Mouse (Mus musculus) neural tube, embryonic 14.5 days (tissue): ENCODE data around the gene Tgm3. TPM values are rescaled to one million over a fixed set of nuclear protein-coding genes. Genes with fewer than 3 reads are reported as not detected.

Experiments used
- ATAC-seq: fragments of 200-750 bp; cut with Nextera tagmentation; 2 replicates; pipeline ENCODE4 v1.8.0; 2017; ENCODE audit warnings: low read depth, mild to moderate bottlenecking, moderate TSS enrichment, moderate library complexity
- H3K27ac ChIP-seq: fragments of 300-500 bp; sonication (generic); 2 replicates; pipeline ENCODE4 v1.5.1; 2014; ENCODE audit warnings: low read depth, mild to moderate bottlenecking, control low read depth, low read length, moderate library complexity, mixed read lengths
- H3K27me3 ChIP-seq: fragments of 300-500 bp; sonication (generic); 2 replicates; pipeline ENCODE4 v1.6.1; 2014; ENCODE audit warnings: low read length; ENCODE audit not compliant: control insufficient read depth, insufficient read depth
- H3K36me3 ChIP-seq: fragments of 300-500 bp; sonication (generic); 2 replicates; pipeline ENCODE4 v1.6.1; 2014; ENCODE audit warnings: low read length, mixed read lengths; ENCODE audit not compliant: control insufficient read depth, insufficient read depth
- H3K4me1 ChIP-seq: fragments of 300-500 bp; sonication (generic); 2 replicates; pipeline ENCODE4 v1.6.1; 2014; ENCODE audit warnings: low read length; ENCODE audit not compliant: control insufficient read depth, insufficient read depth
- H3K4me2 ChIP-seq: fragments of 300-500 bp; sonication (generic); 2 replicates; pipeline ENCODE4 v1.6.1; 2014; ENCODE audit warnings: mild to moderate bottlenecking, low read depth, low read length, control low read depth
- H3K4me3 ChIP-seq: fragments of 300-500 bp; sonication (generic); 2 replicates; pipeline ENCODE4 v1.5.1; 2014; ENCODE audit warnings: low read depth, low read length, control low read depth, mixed read lengths
- H3K9ac ChIP-seq: fragments of 300-500 bp; sonication (generic); replicated peaks from 2 replicates; pipeline ENCODE4 v1.6.1; 2014; ENCODE audit warnings: low read depth, mild to moderate bottlenecking, control low read depth, low read length, mixed read lengths
- H3K9me3 ChIP-seq: fragments of 300-500 bp; sonication (generic); 2 replicates; pipeline ENCODE4 v1.6.1; 2016; ENCODE audit warnings: low read length; ENCODE audit not compliant: control insufficient read depth
- WGBS: fragments of 180-500 bp; shearing (Covaris S2); extraction: QIAGEN DNeasy Blood & Tissue Kit; methylation state at CpG from one replicate; pipeline ENCODE4 v1.1.7; 2014; 5-methylcytosine and 5-hydroxymethylcytosine counted together
- microRNA-seq: library from miRNA; unstranded; fragments of <30 nt; microRNA quantifications from one replicate; pipeline ENCODE4, GENCODE M21; 2016
- polyA plus RNA-seq: library from polyadenylated mRNA; unstranded; fragments of >200 nt; fragmentation: Nextera tagmentation; extraction: Ambion mirVana; gene quantifications from 2 replicates; pipeline ENCODE4 v1.2.1, GENCODE M21; 2014

Gene Tgm3
- polyA plus RNA-seq, 1 experiment from 2014 or later, result 0.04 TPM

DNA sequence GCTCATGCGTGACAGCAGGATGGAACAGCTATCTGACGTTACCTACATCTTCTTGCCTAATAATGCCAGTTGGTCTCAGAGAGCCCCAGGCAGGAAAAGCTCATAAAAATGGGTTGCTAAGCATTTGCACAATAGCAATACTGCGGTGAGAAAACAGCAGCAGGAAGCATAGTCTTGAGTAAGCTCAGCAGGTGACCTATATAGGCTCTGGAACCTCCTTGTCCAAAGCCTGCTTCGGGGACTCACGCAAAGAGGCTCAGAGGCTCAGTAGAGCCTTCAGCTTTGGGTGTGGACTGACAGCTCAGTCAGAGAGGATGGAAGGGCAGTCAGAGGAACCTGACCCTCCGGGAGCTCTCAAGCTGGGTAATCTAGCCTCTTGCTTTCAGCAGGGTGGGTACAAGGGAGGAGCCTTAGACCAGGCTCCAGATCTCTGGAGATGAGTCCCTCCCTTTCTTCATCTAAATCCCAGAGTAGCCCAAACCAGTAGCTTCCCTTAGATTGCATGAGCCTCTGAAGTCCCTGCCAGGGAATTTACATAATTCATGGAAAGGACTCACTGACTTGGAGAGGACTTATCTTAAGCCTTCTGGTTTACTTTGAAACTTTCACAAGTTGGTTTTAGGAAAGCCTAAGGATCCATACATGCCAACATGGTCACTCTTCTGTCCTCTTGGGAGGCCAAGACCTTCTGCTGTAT is 28.2 kb downstream of the Tgm3 start:
- Histone ChIP-seq H3K4me1 (no peaks in the 10 kb centered on the region), H3K27ac (no peak overlapping the region), H3K4me3 (no peak overlapping the region), H3K9me3 (no peaks in the 10 kb centered on the region), H3K9ac (no peak overlapping the region), H3K36me3 (no peaks in the 10 kb centered on the region), H3K27me3 (no peaks in the 10 kb centered on the region), H3K4me2 (no peak overlapping the region)
- 65% methylated on average over 6 of the region's 6 CpGs for WGBS
- no peak for ATAC-seq

DNA sequence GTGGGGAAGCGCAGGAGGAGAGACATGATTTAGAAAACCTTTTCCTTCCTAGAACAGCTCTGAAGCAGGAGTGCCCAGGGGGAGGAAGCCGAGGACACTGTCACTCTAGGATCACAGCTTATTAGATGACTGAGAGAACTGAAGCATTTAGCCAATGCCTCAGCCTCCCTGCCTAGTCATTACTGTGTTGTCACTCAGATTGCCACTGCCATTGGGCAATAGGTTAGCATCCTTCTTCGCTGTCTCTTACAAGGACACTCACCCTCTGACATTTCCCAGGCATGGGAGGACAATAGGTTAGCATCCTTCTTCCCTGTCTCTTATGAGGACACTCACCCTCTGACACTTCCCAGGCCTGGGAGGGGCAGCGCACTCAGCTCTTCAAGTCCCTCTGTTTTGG is 31.7 kb downstream of the Tgm3 start:
- Histone ChIP-seq H3K36me3 (no peaks in the 10 kb centered on the region), H3K27ac (no peak overlapping the region), H3K4me3 (no peak overlapping the region), H3K4me2 (no peak overlapping the region), H3K4me1 (no peaks in the 10 kb centered on the region), H3K27me3 (no peaks in the 10 kb centered on the region), H3K9me3 (no peaks in the 10 kb centered on the region), H3K9ac (no peak overlapping the region)
- ATAC-seq, result no peak
- 96% methylated on average over 4 of the region's 4 CpGs for WGBS

DNA sequence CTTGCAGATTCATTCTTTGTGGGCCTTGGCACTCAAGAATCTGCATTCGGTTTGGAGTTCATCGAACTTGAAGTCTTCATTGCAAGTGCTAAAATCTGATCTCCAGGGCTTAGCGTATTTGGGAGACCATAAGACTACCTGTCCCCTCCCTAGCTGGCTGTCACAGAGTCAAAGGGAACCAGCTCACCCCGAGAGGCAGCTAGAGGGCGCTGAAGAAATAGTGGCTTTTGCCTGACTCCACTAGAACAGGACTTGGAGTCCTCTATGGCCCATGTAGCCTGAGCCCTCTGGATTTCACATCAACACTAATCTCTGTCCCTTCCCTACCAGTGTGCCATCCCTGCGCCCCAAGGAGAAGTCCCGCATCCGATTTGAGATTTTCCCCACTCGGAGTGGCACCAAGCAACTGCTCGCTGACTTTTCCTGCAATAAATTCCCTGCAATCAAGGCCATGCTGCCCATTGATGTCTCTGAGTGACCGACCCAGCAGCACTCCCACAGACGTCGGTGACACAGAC is 35.8 kb downstream of the Tgm3 start:
- H3K4me3 ChIP-seq, result no peak overlapping the region
- 73% methylated on average over 13 of the region's 13 CpGs for WGBS
- H3K36me3 ChIP-seq, result no peaks in the 10 kb centered on the region
- H3K27me3 ChIP-seq, result no peaks in the 10 kb centered on the region
- H3K27ac ChIP-seq, result no peak overlapping the region
- no peak overlapping the region for H3K9ac ChIP-seq
- ATAC-seq, result no peak
- H3K4me2 ChIP-seq, result no peak overlapping the region
- H3K4me1 ChIP-seq, result no peaks in the 10 kb centered on the region
- no peaks in the 10 kb centered on the region for H3K9me3 ChIP-seq

DNA sequence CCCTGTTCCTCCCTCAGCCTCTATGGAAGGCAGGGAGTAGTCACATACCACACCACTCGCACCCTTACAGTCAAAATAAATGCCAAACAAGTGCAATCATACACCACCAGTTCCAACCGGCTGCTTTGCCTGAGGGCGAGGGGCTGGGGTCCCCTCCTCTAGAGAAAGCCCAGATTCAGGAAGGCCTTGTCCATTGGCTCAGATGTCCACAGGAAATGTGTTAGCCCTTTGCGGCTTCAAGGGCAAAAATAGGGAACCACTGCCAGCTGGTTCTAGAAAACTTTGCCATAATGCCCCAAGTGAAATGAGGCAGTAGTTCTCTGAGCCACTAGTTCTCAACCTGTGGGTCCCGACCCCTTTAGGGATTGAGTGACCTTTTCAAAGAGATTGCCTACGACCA is 36.6 kb downstream of the Tgm3 start:
- ATAC-seq, result no peak
- Histone ChIP-seq H3K27me3 (no peaks in the 10 kb centered on the region), H3K9me3 (no peaks in the 10 kb centered on the region), H3K4me1 (no peaks in the 10 kb centered on the region), H3K4me3 (no peak overlapping the region), H3K27ac (no peak overlapping the region), H3K4me2 (no peak overlapping the region), H3K36me3 (no peaks in the 10 kb centered on the region), H3K9ac (no peak overlapping the region)
- WGBS, result 84% methylated on average over 6 of the region's 6 CpGs

DNA sequence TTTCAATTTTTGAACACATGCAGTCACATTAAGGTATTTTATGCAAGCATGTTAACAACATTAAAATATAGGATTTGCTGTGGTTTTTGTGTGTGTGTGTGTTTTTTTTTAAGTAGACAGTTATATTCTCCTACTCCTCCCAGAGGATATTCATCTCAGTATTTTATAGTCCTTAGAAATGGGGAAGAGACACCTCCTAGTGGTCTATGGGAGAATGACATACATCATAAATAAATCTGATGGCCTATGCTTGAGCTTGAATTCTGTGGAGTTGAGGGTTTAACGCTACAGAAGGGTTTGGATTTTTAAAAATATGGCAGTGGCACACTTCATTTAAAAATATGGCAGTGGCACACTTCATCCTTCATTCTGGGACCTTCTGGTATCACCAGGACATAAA is 46.0 kb downstream of the Tgm3 start:
- no peaks in the 10 kb centered on the region for H3K36me3 ChIP-seq
- no peak overlapping the region for H3K4me3 ChIP-seq
- H3K9ac ChIP-seq, result no peak overlapping the region
- ATAC-seq, result no peak
- H3K4me1 ChIP-seq, result no peaks in the 10 kb centered on the region
- no peaks in the 10 kb centered on the region for H3K27me3 ChIP-seq
- H3K27ac ChIP-seq, result no peak overlapping the region
- no peak overlapping the region for H3K4me2 ChIP-seq
- H3K9me3 ChIP-seq, result no peaks in the 10 kb centered on the region
- 80% methylated on average over 1 of the region's 1 CpGs for WGBS

DNA sequence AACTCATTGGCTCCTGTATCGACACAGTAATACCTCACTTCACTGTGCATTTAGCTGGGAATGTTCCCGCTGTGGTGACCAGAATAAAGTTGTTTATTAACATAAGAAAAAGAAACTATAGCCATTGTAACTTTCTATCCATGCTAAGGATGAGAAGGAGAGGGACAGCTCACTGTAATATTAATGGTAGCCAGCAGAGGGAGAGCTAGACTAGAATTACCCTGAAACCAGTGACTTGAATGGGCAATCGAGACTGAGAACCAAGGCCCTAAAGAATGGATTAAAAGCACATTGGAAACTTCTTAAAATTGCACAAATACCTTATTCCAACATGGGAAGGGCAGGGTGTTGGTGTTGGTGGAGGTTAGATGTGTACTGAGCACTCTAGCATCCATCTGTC is 56.1 kb downstream of the Tgm3 start:
- no peak overlapping the region for H3K27ac ChIP-seq

DNA sequence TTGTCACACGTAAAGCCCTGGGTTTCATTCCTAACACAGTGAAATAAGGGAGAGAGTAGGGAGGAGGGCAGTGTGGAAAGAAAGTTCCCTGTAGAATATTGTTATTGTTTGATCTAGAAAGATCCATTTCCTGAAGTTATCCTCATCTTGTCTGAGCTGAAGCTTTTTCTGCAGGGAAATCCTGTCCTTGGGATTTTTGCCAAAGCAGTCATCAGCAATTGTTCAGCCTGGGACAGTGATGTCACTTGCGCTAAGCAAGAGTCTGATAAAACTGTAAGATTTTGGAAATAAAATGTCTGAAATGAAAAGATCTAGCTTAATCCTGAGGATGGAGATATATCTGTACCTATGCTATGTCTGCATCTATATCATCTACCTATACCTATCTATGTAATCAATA is 58.2 kb downstream of the Tgm3 start:
- no peaks in the 10 kb centered on the region for H3K27me3 ChIP-seq
- WGBS, result 86% methylated on average over 2 of the region's 2 CpGs
- no peaks in the 10 kb centered on the region for H3K36me3 ChIP-seq
- no peaks in the 10 kb centered on the region for H3K9me3 ChIP-seq
- no peak overlapping the region for H3K4me3 ChIP-seq
- H3K27ac ChIP-seq, result no peak overlapping the region
- H3K4me2 ChIP-seq, result no peak overlapping the region
- no peaks in the 10 kb centered on the region for H3K4me1 ChIP-seq
- no peak for ATAC-seq
- no peak overlapping the region for H3K9ac ChIP-seq

More for the DNA sequence above, 56.1 kb downstream of the Tgm3 start:
- Histone ChIP-seq H3K4me1 (no peaks in the 10 kb centered on the region), H3K9me3 (no peaks in the 10 kb centered on the region), H3K9ac (no peak overlapping the region), H3K36me3 (no peaks in the 10 kb centered on the region), H3K27me3 (no peaks in the 10 kb centered on the region), H3K4me3 (no peak overlapping the region), H3K4me2 (no peak overlapping the region)
- no peak for ATAC-seq
- 16% methylated on average over 3 of the region's 3 CpGs for WGBS

Small RNA genes within 50 kb of the gene (microRNA-seq; reads per million reads assigned to microRNA genes)
- not detected for gene Mir6339

Other genes starting within 250 kb of the Tgm3 start
- gene Stk35, start 211.8 kb upstream of the Tgm3 start, polyA plus RNA-seq, result 9.2 and 10.2 TPM in 2 replicates
- 0.11 TPM in 1 of 2 replicates, not detected in the other for gene Tgm6, start 100.1 kb downstream of the Tgm3 start, polyA plus RNA-seq
- gene Snrpb, start 167.1 kb downstream of the Tgm3 start, polyA plus RNA-seq, result 299 and 315 TPM in 2 replicates
- gene Tmc2, start 182.8 kb downstream of the Tgm3 start, polyA plus RNA-seq, result 0.05 TPM in 1 of 2 replicates, not detected in the other